Mouse (Mus musculus) embryo, embryonic 9.5 days (tissue): ENCODE data around the gene Elfn2.
A peak's percentile ranks its signal among the peaks of the same experiment; 100 is the strongest.

Source experiments
- DNase-seq: peaks from one replicate; pipeline ENCODE4 v3.0.0-alpha.2; 2017; ENCODE audit errors: extremely low spot score

Elfn2 gene

GRCm38 (mm10) chr15:78726697-78727096 lies 8.1 kb upstream of the Elfn2 start:
- DNase-seq = no peak

GRCm38 (mm10) chr15:78720532-78720931 lies 2.0 kb upstream of the Elfn2 start:
- DNase-seq = no peak

- peak; percentile 76 for DNase-seq
These were observed 1.5 kb upstream of the Elfn2 start for GRCm38 (mm10) chr15:78720094-78720493.

- DNase-seq = peak; percentile 31
These were observed 845 bp upstream of the Elfn2 start for GRCm38 (mm10) chr15:78719416-78719815.

GRCm38 (mm10) chr15:78716936-78717335 lies 1.6 kb downstream of the Elfn2 start:
- no peak for DNase-seq

GRCm38 (mm10) chr15:78715856-78716255 lies 2.7 kb downstream of the Elfn2 start:
- no peak for DNase-seq

- no peak for DNase-seq
These were observed 4.8 kb downstream of the Elfn2 start for GRCm38 (mm10) chr15:78713751-78714150.

- DNase-seq = peak; percentile 35
These were observed 6.0 kb downstream of the Elfn2 start for GRCm38 (mm10) chr15:78712335-78713258.

- DNase-seq = no peak
These were observed 6.6 kb downstream of the Elfn2 start for GRCm38 (mm10) chr15:78711935-78712334.

GRCm38 (mm10) chr15:78710634-78711033 lies 7.9 kb downstream of the Elfn2 start:
- DNase-seq = no peak

- peak; percentile 16 for DNase-seq
These were observed 8.8 kb downstream of the Elfn2 start for GRCm38 (mm10) chr15:78709767-78710166.

GRCm38 (mm10) chr15:78706630-78707029 lies 11.9 kb downstream of the Elfn2 start:
- no peak for DNase-seq

- no peak for DNase-seq
These were observed 13.7 kb downstream of the Elfn2 start for GRCm38 (mm10) chr15:78704824-78705223.

GRCm38 (mm10) chr15:78704007-78704406 lies 14.6 kb downstream of the Elfn2 start:
- no peak for DNase-seq

- no peak for DNase-seq
These were observed 18.2 kb downstream of the Elfn2 start for GRCm38 (mm10) chr15:78700420-78700819.

GRCm38 (mm10) chr15:78699513-78699912 lies 19.1 kb downstream of the Elfn2 start:
- no peak for DNase-seq

GRCm38 (mm10) chr15:78698491-78699135 lies 20.0 kb downstream of the Elfn2 start:
- DNase-seq = no peak

- DNase-seq = no peak
These were observed 20.5 kb downstream of the Elfn2 start for GRCm38 (mm10) chr15:78698084-78698483.

GRCm38 (mm10) chr15:78695745-78696144 lies 22.8 kb downstream of the Elfn2 start:
- no peak for DNase-seq

- no peak for DNase-seq
These were observed 26.1 kb downstream of the Elfn2 start for GRCm38 (mm10) chr15:78692505-78692904.

- no peak for DNase-seq
These were observed 27.9 kb downstream of the Elfn2 start for GRCm38 (mm10) chr15:78690716-78691115.

- DNase-seq = no peak
These were observed 31.7 kb downstream of the Elfn2 start for GRCm38 (mm10) chr15:78686910-78687309.

GRCm38 (mm10) chr15:78684111-78684510 lies 34.5 kb downstream of the Elfn2 start:
- peak; percentile 27 for DNase-seq
